Mouse (Mus musculus): Measurements from ENCODE around the gene Epb41. TPM values are rescaled to one million over a fixed set of nuclear protein-coding genes. Genes with fewer than 3 reads are reported as not detected.

The Epb41 gene
- total RNA-seq, 2 experiments from 2014 or later, result 216 to 281 TPM

Small RNA genes within 50 kb of the gene (microRNA-seq; reads per million reads assigned to microRNA genes)
- gene Gm27445, result 0 reads per million in 2 experiments

Other genes with a start within 250 kb of the Epb41 start
- 1 to 10 TPM; 3.2 to 6.8 TPM for gene Ptpru, start 237.0 kb downstream of the Epb41 start, total RNA-seq (2021)
- 10 to 100 TPM; 29.7 to 30.4 TPM for gene Mecr, start 231.9 kb downstream of the Epb41 start, total RNA-seq (2021)
- 10 to 100 TPM; 39.4 to 42.4 TPM for gene Srsf4, start 201.7 kb downstream of the Epb41 start, total RNA-seq (2021)
- gene Tmem200b, start 153.6 kb downstream of the Epb41 start, total RNA-seq (2021), result 10 to 100 TPM in 1 of 2 experiments, 1 to 10 TPM in 1; 9.5 to 12.8 TPM
- under 1 TPM; 0.15 to 0.19 TPM for gene Gm10300, start 624 bp downstream of the Epb41 start, total RNA-seq (2021)
- under 1 TPM; 0.19 to 0.20 TPM for gene Oprd1, start 69.2 kb upstream of the Epb41 start, total RNA-seq (2021)
- gene Ythdf2, start 137.0 kb upstream of the Epb41 start, total RNA-seq (2021), result 10 to 100 TPM; 30.6 to 34.6 TPM
- 10 to 100 TPM; 12.7 to 13.9 TPM for gene Gmeb1, start 186.3 kb upstream of the Epb41 start, total RNA-seq (2021)
- gene Taf12, start 199.1 kb upstream of the Epb41 start, total RNA-seq (2021), result 10 to 100 TPM; 25.8 to 27.7 TPM
- gene Rab42, start 228.1 kb upstream of the Epb41 start, total RNA-seq (2021), result under 1 TPM; 0.39 to 0.76 TPM